Mouse (Mus musculus) myocyte (in vitro differentiated cells): ENCODE data around the gene Fam174b.

ENCODE experiments used
- CEBPB ChIP-seq: IDR thresholded peaks from 2 replicates; pipeline ENCODE4 v1.6.1; 2011; ENCODE audit warnings: mild to moderate bottlenecking, moderate library complexity; ENCODE audit not compliant: poor library complexity, insufficient read depth, severe bottlenecking
- E2F4 ChIP-seq: IDR thresholded peaks from one replicate; pipeline ENCODE4 v1.6.1; 2011; ENCODE audit warnings: mild to moderate bottlenecking, control low read depth, moderate library complexity; ENCODE audit not compliant: insufficient read depth
- MAX ChIP-seq: IDR thresholded peaks from one replicate; pipeline ENCODE4 v1.6.1; 2011; ENCODE audit warnings: low read depth, mild to moderate bottlenecking, control low read depth
- MYOG ChIP-seq, 3 experiments: IDR thresholded peaks; one replicate each; pipeline ENCODE4 v1.6.1; 2011; ENCODE audit warnings: control low read depth in 2 of 3, low read depth in 2 of 3, mild to moderate bottlenecking in 2 of 3; ENCODE audit not compliant: insufficient read length in 2 of 3, control insufficient read depth in 1 of 3, insufficient read depth in 1 of 3
- POLR2A ChIP-seq: IDR thresholded peaks from one replicate; pipeline ENCODE4 v1.6.1; 2011; ENCODE audit warnings: low read depth, mild to moderate bottlenecking, control low read depth, moderate library complexity; ENCODE audit not compliant: insufficient read length
- POLR2AphosphoS2 ChIP-seq: IDR thresholded peaks from one replicate; pipeline ENCODE4 v1.6.1; 2011; ENCODE audit warnings: low read depth, control low read depth; ENCODE audit not compliant: insufficient read length
- TCF12 ChIP-seq: IDR thresholded peaks from one replicate; pipeline ENCODE4 v1.6.1; 2011; ENCODE audit warnings: mild to moderate bottlenecking, control low read depth; ENCODE audit not compliant: poor library complexity, insufficient read depth, severe bottlenecking
- TCF3 ChIP-seq: IDR thresholded peaks from one replicate; pipeline ENCODE4 v1.6.1; 2011; ENCODE audit warnings: low read depth, control low read depth; ENCODE audit not compliant: insufficient read length
- USF1 ChIP-seq: IDR thresholded peaks from one replicate; pipeline ENCODE4 v1.6.1; 2011; ENCODE audit warnings: low read depth, mild to moderate bottlenecking, control low read depth, moderate library complexity

DNA sequence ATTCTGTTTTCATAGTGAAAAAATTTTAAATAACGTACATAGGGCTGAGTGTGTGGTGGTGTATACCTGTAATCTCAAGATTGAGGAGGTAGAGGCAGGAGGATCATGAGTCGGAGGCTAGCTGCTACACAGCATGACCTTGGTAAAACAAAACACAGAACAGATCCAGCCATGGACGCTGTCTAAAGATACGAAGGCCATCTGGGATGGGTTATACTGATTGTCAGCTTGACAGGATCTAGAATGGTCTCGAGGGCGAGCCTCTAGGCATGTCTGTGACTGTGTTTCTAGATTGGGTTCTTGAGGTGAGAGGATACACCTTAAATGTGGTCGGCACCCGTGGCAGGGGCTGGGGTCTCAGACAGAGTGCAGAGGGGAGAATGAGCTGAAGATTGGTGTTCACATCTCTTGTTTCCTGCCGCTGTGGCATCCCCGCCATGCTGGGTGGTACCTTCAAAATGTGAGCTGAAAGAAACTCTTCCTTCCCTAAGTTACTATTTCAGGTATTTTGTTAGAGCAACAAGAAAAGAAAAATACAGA, 3.8 kb downstream of the Fam174b start:
- TF ChIP-seq POLR2A (no peak), CEBPB (no peak), USF1 (no peak), POLR2AphosphoS2 (no peak), TCF12 (no peak), E2F4 (no peak), MYOG (IDR thresholded peaks at IDR 0.05; ENCODE audit: control insufficient read depth in 1 of 3, insufficient read depth in 1 of 3, insufficient read length in 2 of 3, low read depth in 2 of 3) (no peak), MAX (no peak), TCF3 (no peak)
